Mouse (Mus musculus): ENCODE measurements around the gene Ccdc33. TPM values are rescaled to one million over a fixed set of nuclear protein-coding genes. Genes with fewer than 3 reads are reported as not detected.

Gene Ccdc33
- polyA plus RNA-seq, 1 experiment from 2014 or later = 1.5 TPM

DNA sequence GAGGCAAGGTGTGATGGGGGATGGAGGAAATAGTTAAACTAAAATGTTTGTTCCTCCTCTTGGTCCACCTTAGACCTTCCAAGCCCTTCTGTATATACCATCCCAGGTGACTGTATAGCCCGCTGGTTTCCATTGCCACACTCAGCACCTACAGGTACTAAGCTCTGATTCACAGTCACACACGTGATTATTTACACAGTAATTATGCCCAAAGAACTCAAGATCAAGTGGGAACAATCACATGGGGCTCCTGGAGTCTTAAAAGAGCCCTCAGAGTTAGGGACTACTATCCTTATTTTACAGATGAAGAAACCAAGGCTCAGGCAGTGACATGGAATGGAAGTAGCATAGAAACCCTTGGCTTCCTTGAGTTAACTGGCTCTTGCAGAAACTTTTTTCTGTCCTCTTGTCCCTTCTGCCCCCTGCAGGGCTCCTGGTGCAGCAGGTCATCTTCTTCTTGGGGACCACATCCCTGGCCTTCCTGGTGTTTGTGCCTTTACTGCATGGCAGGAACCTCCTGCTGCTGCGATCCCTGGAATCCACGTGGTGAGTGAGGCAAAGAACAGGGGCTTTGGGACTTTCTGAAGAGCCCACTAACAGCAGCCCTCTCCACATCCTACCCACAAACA lies 32.2 kb upstream of the Ccdc33 start:
- Histone ChIP-seq H3K9ac (no peak overlapping the region), H3K4me2 (replicated peaks) (no peak overlapping the region), H3K4me3 (no peak overlapping the region), H3K27ac (no peak overlapping the region), H3K27me3 (no peaks in the 10 kb centered on the region; the same call in 1 of the 2 replicates), H3K9me3 (replicated peaks) (no peaks in the 10 kb centered on the region), H3K4me1 (peaks cover 20% of the 10 kb centered on the region), H3K36me3 (no peaks in the 10 kb centered on the region)
- no peak for ATAC-seq (ENCODE audit: low FRiP score)
- WGBS = 76% methylated on average over 4 of the region's 4 CpGs

DNA sequence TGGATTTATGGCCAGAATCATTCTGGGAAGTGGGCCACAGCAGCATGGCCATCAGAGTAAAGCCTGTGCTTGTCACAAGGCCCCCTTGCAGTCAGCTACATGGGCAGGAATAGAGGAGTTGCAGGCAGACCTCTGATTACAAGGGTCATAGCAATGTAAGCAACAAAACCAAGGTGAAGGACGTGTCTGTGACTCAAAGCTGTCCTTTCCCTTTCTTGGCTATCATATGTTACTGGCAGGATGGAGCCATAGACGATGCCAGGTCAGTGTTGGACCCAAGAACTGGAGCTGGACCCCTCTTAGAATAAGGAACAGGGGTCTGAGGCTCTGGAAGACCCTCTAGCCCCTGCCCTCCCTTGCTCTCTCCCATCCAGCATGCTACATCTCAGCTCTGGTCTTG lies 30.2 kb upstream of the Ccdc33 start:
- peaks cover 3% of the 10 kb centered on the region; the same call in 1 of the 2 replicates for H3K27me3 ChIP-seq
- H3K9me3 ChIP-seq (replicated peaks) = no peaks in the 10 kb centered on the region
- no peak for ATAC-seq (ENCODE audit: low FRiP score)
- H3K27ac ChIP-seq = no peak overlapping the region
- peaks cover 17% of the 10 kb centered on the region for H3K4me1 ChIP-seq
- H3K4me3 ChIP-seq = no peak overlapping the region
- no peak overlapping the region for H3K4me2 ChIP-seq (replicated peaks)
- no peak overlapping the region for H3K9ac ChIP-seq
- WGBS = 57% methylated on average over 2 of the region's 2 CpGs
- no peaks in the 10 kb centered on the region for H3K36me3 ChIP-seq

DNA sequence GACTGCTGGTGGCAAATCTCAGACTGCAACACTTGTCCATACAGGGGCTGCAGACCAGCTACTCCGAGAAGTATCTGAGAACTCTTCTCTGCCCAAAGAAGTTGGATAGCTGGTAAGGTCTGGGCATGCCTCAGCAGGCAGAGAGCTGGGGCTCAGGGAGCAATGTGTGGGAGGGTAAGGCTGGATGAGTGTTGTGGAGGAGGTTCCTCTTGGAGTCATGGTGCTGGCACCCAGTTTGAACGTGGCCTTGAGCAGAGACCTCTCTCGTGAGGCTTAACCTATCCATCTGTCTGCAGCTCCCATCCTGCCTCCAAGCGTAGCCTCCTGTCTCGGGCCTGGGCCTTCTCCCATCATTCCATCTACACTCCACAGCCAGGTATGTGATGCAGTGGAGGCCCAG lies 26.8 kb upstream of the Ccdc33 start:
- Histone ChIP-seq H3K27me3 (peaks cover 6% of the 10 kb centered on the region; the same call in 1 of the 2 replicates), H3K9me3 (replicated peaks) (no peaks in the 10 kb centered on the region), H3K4me3 (no peak overlapping the region), H3K27ac (no peak overlapping the region), H3K36me3 (no peaks in the 10 kb centered on the region), H3K9ac (no peak overlapping the region), H3K4me1 (peaks cover 10% of the 10 kb centered on the region), H3K4me2 (replicated peaks) (no peak overlapping the region)
- ATAC-seq (ENCODE audit: low FRiP score) = no peak
- 92% methylated on average over 5 of the region's 5 CpGs for WGBS

DNA sequence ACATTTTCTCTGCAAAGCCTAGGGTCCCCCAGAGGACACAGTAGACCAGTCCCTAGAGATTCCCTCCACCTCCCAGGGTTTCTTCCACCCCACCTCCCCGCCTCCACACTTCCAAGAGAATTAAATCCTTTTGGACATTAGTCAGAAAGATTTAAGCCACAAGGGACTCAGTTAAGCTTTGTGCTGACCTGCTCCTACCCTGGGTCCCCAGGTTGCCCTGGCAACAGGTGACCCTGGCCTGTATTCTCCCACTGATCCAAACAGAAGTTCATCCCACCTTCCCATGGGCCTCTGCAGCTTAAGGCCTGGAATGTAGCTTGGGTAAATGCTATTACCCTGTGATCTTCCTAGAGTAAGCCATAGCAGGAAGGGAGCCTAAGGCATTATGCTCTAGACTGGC lies 26.0 kb upstream of the Ccdc33 start:
- ATAC-seq (ENCODE audit: low FRiP score) = no peak
- WGBS = 50% methylated on average over 1 of the region's 1 CpGs
- H3K9me3 ChIP-seq (replicated peaks) = no peaks in the 10 kb centered on the region
- no peaks in the 10 kb centered on the region for H3K36me3 ChIP-seq
- H3K9ac ChIP-seq = no peak overlapping the region
- no peak overlapping the region for H3K4me2 ChIP-seq (replicated peaks)
- H3K4me1 ChIP-seq = peaks cover 15% of the 10 kb centered on the region
- no peak overlapping the region for H3K27ac ChIP-seq
- peaks cover 6% of the 10 kb centered on the region; the same call in 1 of the 2 replicates for H3K27me3 ChIP-seq
- no peak overlapping the region for H3K4me3 ChIP-seq

DNA sequence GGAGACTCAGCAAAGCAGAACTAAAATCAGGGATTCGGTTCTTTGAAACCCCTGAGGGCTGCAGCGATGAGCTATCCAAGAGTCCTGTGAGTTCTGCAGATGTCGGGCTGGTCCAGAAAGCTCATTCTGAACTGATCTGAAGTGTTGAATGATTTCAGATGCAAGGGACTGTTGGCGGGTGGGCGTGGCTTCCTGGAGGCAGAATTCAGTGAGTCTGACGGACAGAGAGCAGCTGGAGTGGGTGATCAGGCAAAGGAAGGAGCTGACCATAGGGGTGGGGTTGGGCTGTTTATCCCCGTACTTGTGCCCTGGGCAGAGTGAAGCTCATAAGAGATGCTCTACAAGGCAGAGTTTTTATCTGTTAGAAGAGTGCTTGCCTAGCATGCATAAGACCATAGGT lies 24.8 kb upstream of the Ccdc33 start:
- Histone ChIP-seq H3K9me3 (replicated peaks) (no peaks in the 10 kb centered on the region), H3K4me3 (no peak overlapping the region), H3K4me1 (peaks cover 16% of the 10 kb centered on the region), H3K4me2 (replicated peaks) (no peak overlapping the region), H3K27ac (no peak overlapping the region), H3K36me3 (no peaks in the 10 kb centered on the region), H3K9ac (no peak overlapping the region), H3K27me3 (peaks cover 10% of the 10 kb centered on the region)
- no peak for ATAC-seq (ENCODE audit: low FRiP score)
- WGBS = 38% methylated on average over 7 of the region's 7 CpGs

DNA sequence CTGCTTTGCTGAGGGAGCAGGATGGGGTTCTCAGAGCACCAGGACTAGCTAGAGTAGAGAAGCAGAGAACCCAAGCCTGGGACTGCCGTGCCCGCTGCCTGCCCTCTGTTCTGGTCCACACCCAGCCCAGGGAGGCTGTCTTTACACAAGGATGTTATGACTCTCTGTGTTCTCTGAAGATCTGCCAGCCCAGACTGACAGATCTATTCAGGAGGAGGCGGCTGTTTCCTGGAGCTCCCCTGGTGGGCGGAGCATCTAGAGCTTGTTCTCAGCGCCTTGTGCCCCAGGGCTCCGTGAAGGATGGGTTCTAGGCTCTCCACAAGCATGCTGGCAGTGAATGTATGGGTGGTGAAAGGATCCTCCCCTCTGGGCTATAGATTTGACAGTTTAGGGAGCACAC lies 21.3 kb upstream of the Ccdc33 start:
- WGBS = 43% methylated on average over 6 of the region's 6 CpGs
- peaks cover 25% of the 10 kb centered on the region for H3K27me3 ChIP-seq

DNA sequence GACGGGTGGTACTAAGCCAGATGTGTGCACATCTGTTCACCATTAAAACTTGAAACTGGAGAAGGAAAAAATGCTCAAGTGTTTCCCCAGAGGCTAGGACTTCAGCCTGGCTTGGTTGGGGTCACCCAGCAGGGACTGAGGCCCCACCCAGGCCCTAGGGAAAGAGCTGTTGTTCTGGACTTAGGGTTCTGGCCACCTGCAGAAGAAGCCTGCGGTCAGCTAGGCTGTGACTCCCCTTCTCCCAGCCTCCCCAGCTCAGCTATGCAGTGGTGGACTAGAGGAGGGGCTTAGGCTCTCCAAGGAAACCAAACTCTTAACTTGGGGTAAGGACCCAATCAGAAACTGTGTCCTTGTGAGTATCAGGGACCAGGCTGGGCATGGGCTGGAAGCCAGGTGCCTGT lies 17.3 kb upstream of the Ccdc33 start:
- H3K27ac ChIP-seq = no peak overlapping the region
- no peaks in the 10 kb centered on the region for H3K9me3 ChIP-seq (replicated peaks)
- no peak overlapping the region for H3K4me3 ChIP-seq
- WGBS = 36% methylated on average over 2 of the region's 2 CpGs
- H3K27me3 ChIP-seq = peaks cover 49% of the 10 kb centered on the region
- ATAC-seq (ENCODE audit: low FRiP score) = no peak
- H3K4me2 ChIP-seq (replicated peaks) = no peak overlapping the region
- H3K36me3 ChIP-seq = no peaks in the 10 kb centered on the region
- H3K9ac ChIP-seq = no peak overlapping the region
- peaks cover 62% of the 10 kb centered on the region for H3K4me1 ChIP-seq

More for the DNA sequence above, 21.3 kb upstream of the Ccdc33 start:
- Histone ChIP-seq H3K27ac (no peak overlapping the region), H3K4me2 (replicated peaks) (no peak overlapping the region), H3K9me3 (replicated peaks) (no peaks in the 10 kb centered on the region), H3K36me3 (no peaks in the 10 kb centered on the region), H3K9ac (no peak overlapping the region), H3K4me3 (no peak overlapping the region), H3K4me1 (peaks cover 40% of the 10 kb centered on the region)
- no peak for ATAC-seq (ENCODE audit: low FRiP score)

DNA sequence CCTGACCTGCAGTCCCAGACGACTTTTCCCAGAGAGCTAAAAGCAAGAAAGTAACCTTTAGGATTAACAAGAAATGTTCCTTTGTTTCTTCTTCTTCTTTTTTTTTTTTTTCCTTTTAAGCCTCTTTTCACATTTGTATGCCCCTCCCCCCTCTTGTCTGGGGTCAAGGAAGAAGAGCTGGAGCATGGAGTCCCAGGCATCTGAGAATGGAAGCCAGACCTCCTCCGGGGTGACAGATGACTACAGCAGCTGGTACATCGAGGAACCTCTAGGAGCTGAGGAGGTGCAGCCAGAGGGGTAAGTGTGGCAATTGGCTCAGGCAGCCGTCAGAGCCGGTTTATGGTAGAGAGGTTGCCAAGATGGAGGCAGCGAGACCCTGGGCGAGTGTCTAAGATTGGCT lies 16.3 kb upstream of the Ccdc33 start:
- 21% methylated on average over 7 of the region's 7 CpGs for WGBS
- Histone ChIP-seq H3K27me3 (peaks cover 59% of the 10 kb centered on the region), H3K9me3 (replicated peaks) (no peaks in the 10 kb centered on the region), H3K27ac (0 out of 2 replicates have a peak overlapping the region, but pooled peaks have one; percentile 35), H3K4me1 (peaks cover 60% of the 10 kb centered on the region), H3K4me2 (replicated peaks) (no peak overlapping the region), H3K4me3 (no peak overlapping the region), H3K36me3 (no peaks in the 10 kb centered on the region), H3K9ac (no peak overlapping the region)
- ATAC-seq (ENCODE audit: low FRiP score) = no peak

DNA sequence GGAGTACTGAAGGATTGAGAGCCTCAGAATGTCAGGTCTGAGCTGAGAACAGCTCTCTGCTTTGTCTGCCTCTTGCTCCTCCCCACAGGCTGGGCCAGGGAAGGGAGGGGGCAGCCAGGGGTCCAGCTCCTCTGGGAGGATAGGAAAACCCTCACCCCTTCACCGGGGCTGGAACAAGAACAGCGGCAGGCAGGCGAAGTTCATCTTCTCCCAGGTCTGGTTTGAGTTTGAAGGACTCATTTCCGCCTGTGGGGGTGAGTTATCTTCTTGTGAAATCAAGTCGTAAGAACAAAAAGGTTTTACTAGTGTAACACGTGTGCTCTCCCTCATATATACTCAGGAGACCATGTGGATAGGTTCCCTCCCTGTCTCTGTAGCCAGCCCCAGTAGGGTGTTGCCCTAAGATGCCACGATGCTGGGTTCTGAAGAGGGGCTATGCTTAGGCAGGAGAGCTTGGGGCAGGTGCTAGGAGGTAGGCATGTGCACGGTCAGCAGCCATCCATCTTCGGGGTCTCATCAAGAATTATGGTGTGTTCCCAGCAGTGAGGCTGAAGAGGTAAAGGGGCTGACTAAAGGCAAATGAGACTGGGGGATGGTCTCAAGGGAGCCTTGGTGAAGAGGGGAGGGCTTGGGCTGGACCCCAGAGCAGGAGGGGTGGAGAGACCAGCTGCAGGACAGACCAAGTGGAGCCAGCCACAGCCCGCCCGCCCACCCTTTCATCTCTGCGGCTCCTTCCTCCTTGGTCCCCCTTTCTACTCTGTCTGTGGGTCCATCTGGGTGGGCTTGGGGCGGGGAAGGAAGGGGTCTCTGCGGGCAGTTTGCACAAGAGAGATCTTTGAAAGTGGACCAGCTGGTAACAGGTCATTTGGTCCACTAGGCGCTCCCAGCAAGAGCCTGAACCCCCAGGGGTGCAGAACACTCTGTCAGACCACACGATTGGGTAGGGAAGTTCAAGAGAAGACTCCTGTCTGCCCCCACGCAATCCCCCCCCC lies 15.6 kb upstream of the Ccdc33 start:
- H3K9me3 ChIP-seq (replicated peaks) = no peaks in the 10 kb centered on the region

DNA sequence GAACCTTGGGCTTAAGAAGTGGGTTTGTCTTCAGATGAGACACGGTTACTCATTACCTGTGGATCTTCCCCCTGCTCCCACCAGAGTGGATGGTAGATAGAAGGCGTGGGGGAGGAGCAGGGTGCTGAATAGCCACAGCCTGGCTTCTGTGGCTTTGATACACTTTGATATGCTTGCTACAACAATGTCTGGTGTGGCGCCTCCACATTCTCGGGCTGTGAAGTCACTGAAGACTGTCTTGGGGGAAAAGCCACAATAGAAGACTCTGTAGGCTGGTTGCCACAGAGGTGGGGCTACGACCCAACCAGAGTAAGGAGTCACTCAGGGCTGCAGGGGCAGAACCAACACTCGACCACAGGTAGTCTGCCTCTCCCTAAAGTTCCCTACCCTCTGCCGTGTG lies 13.1 kb upstream of the Ccdc33 start:
- H3K36me3 ChIP-seq = no peaks in the 10 kb centered on the region
- no peak overlapping the region for H3K4me2 ChIP-seq (replicated peaks)
- no peaks in the 10 kb centered on the region for H3K9me3 ChIP-seq (replicated peaks)
- H3K9ac ChIP-seq = no peak overlapping the region
- peaks cover 75% of the 10 kb centered on the region for H3K27me3 ChIP-seq
- H3K27ac ChIP-seq = no peak overlapping the region
- no peak overlapping the region for H3K4me3 ChIP-seq
- 63% methylated on average over 7 of the region's 7 CpGs for WGBS
- no peak for ATAC-seq (ENCODE audit: low FRiP score)
- H3K4me1 ChIP-seq = peaks cover 69% of the 10 kb centered on the region

More for the DNA sequence above, 15.6 kb upstream of the Ccdc33 start:
- Histone ChIP-seq H3K4me3 (no peak overlapping the region), H3K36me3 (no peaks in the 10 kb centered on the region), H3K27me3 (peaks cover 64% of the 10 kb centered on the region), H3K4me2 (replicated peaks) (no peak overlapping the region), H3K27ac (peak overlapping the region; percentile 56; the same call in 1 of the 2 replicates), H3K9ac (no peak overlapping the region), H3K4me1 (peaks cover 65% of the 10 kb centered on the region)
- peak; percentile 39; the same call in 1 of the 2 replicates for ATAC-seq (ENCODE audit: low FRiP score)
- WGBS = 13% methylated on average over 16 of the region's 17 CpGs

DNA sequence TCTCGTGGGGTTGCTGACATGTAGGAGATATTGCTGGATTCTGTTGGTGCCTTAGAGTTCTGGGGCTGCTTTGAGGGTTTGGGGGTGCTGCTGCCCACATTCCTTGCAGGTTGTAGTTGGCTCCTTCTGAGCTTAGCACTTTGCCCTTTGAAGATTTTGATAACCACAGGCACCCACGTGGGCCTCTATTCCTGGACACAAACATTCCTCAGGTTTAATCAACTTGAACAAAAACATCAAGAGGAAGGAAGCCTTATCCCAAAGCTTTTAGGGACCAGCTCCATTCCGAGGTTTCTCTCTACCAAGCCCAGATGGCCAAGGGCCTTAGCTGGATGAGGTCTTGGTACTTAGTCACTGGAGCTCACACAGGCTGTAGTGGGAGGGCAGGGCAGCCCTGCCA lies 12.3 kb upstream of the Ccdc33 start:
- no peak overlapping the region for H3K9ac ChIP-seq
- peaks cover 73% of the 10 kb centered on the region for H3K27me3 ChIP-seq
- H3K27ac ChIP-seq = no peak overlapping the region
- WGBS = 40% methylated on average over 3 of the region's 3 CpGs
- no peak overlapping the region for H3K4me2 ChIP-seq (replicated peaks)
- peaks cover 65% of the 10 kb centered on the region for H3K4me1 ChIP-seq
- no peak for ATAC-seq (ENCODE audit: low FRiP score)
- H3K9me3 ChIP-seq (replicated peaks) = no peaks in the 10 kb centered on the region
- H3K4me3 ChIP-seq = no peak overlapping the region
- no peaks in the 10 kb centered on the region for H3K36me3 ChIP-seq

DNA sequence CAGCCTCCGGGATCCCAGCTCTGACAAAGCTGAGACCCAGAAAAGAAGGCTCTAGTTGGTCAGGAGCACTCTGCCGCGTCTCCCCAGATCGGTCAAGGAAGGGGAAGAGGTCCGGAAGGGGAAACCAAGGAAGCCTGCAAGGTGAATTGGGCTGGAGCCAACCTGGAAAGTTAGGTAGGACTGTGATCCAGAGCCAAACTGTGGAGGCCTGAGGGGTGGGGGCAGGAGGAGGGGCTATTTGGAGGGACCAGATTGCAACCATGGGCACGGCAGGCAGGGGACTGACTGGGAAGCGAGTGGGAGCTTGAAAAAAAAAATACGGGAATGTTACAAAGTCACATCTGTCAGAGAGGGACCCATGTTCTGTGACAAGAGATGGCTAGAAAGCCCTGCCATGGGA lies 10.9 kb upstream of the Ccdc33 start:
- Histone ChIP-seq H3K27ac (peak overlapping the region; percentile 36), H3K4me3 (no peak overlapping the region), H3K27me3 (peaks cover 72% of the 10 kb centered on the region), H3K9me3 (replicated peaks) (no peaks in the 10 kb centered on the region), H3K9ac (no peak overlapping the region), H3K4me2 (replicated peaks) (peak overlapping the region; percentile 32), H3K36me3 (no peaks in the 10 kb centered on the region), H3K4me1 (peaks cover 57% of the 10 kb centered on the region)
- WGBS = 11% methylated on average over 8 of the region's 8 CpGs
- no peak for ATAC-seq (ENCODE audit: low FRiP score)
